Mouse (Mus musculus) retina, embryonic 14.5 days (tissue): Measurements from ENCODE around the gene Plb1.

ENCODE experiments used
- DNase-seq: peaks from one replicate; pipeline ENCODE4 v3.0.0-alpha.2; 2015; ENCODE audit warnings: low spot score

Gene Plb1

GRCm38 (mm10) chr5:32332591-32332990 is 100.1 kb downstream of the Plb1 start:
- no peak for DNase-seq

- peak; percentile 59 for DNase-seq
These were observed 102.7 kb downstream of the Plb1 start for GRCm38 (mm10) chr5:32335172-32335571.

DNA sequence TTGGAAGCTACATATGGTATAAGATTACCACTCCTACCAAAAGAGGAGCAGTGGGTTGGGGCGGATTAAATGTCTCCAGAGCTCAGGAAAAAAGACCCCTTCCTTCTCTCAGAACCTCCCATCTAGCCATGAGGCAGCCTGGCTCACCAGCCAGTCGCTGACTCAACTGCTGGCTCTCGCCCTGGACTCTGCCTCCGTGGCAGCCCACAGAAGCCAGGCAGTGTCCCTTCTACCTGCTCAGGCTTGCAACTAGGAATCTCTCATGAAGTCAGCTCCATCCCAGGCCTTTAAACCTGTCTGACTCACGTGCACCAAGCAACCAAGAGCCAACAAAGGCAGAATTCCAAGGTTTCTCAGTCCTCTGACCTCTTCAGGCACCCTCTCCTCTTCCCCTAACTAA is 103.6 kb downstream of the Plb1 start:
- DNase-seq, result no peak

DNA sequence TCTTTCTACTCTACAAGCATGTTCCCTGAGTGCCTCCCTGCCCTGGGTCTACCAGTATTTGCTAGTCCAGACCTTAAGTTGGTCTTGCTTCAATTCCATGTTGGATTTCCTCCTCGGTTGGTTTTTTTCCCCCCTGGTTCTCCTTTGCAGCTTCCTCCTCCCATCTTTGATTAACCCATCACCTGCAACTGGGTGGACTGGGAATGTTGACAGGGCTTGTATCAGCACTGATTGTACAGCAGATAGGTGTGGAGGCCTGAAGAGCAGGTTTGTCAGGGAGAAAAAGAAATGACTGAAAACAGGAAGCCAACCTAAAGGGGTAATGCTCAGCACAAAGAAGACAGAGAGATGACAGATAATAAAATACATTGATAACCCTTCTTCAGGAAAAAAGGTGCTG is 104.8 kb downstream of the Plb1 start:
- DNase-seq, result no peak

GRCm38 (mm10) chr5:32338339-32338738 is 105.8 kb downstream of the Plb1 start:
- DNase-seq, result no peak

DNA sequence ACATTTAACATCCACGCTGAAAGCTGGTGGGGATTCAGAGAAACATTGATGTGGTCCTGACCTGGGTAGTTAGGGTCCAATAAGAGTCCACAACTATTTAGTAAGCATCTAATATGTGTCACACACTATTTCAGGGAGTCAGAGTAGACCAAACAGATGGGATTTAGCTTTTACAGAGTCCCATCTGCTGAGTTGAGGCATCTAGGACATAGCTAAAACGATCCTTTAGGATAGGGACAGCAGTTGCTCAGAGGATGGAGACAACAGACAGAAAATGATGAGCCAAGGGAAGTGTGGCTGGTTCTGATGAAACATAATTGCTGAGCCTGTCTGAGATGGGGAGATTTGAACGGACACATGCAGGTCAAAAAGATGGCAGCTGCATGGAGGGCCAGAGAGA is 106.3 kb downstream of the Plb1 start:
- DNase-seq, result no peak

GRCm38 (mm10) chr5:32340246-32340645 is 107.7 kb downstream of the Plb1 start:
- no peak for DNase-seq

DNA sequence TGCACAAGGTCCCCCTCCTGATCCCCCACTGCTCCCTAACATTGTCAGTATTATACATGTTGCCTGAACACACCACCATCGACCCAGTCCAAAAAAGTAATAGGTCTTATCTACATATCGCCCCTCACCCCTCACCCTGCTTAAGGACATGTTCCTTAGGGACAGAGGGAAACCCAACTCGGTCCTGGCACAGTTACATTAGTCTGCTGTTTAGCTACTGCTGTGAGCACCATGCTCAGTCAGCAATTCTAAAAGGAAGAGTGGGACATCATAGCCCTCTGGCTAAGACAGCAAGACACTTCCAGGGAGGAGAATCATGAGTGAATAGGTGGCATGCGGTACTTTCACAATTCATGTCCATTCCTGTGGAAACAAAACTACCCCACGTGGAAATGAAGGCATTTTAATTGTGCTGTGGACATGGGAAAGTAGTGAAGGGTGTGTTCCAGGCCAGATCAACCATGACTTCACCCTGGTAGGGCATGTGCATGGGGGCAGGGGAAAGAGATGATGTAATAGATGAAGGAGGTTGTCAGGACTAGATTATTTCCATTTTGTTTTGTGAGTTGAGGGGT is 110.3 kb downstream of the Plb1 start:
- no peak for DNase-seq

- DNase-seq, result no peak
These were observed 113.8 kb downstream of the Plb1 start for GRCm38 (mm10) chr5:32346025-32346912.

DNA sequence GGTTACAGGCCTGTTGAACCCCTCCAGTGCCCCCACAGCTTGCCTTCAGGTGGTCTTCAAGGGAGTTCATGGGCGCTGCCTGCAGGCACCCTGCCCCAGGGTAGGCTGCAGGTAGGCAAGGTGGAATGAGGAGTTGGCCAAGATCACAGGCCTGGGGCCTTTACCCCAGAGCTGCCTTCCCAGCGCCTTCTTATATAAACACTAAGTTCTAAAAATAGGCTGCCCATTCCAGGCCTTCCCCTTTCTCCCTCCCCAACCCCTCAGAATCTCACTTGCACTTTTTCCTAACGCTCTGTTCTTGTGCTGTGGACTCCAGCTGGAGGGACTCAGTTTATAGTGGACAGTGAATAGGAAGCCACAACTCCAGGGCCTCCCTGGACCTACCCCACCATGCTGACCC is 117.2 kb downstream of the Plb1 start:
- DNase-seq, result no peak

GRCm38 (mm10) chr5:32350551-32351256 is 118.2 kb downstream of the Plb1 start:
- no peak for DNase-seq

GRCm38 (mm10) chr5:32351721-32352465 is 119.4 kb downstream of the Plb1 start:
- DNase-seq, result no peak

DNA sequence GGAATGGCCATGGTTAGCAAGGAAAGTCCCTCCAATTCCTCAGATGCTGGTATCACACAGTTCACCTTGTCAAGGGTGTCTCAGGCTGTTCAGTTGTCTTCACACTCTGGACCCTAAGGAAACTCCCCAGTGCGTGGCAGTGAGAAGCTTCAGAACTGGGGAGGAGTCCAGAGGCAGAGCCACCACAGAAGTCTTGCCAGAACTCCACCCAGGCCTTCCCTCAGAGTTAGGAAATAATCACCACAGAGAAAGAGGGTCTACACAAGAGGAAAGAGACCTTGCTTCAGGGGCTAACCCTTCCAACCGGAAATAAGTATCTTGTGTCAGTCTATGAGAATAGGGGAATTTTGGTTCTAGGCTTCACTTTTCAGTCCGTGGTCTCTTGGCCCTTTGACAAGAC is 120.3 kb downstream of the Plb1 start:
- no peak for DNase-seq

- DNase-seq, result no peak
These were observed 120.8 kb downstream of the Plb1 start for GRCm38 (mm10) chr5:32353280-32353679.

DNA sequence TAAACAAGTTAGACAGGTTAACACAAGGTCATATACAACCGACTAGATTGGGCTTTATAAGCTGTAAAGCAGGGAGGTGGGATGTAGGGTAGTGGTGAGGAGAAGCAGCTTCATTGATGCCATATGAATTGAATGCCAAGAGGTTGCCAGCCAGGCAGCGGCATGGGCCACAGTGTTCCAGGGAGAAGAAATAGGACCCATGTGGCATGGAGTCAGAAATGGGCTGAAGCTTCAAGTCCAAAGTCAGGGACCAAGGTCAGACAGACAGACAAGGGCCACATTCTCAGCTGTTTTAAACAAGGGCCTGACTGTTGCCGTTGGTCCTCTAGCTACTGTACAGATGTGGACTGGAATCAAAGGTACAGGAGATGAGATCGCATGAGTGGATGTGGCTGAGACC is 128.0 kb downstream of the Plb1 start:
- no peak for DNase-seq

DNA sequence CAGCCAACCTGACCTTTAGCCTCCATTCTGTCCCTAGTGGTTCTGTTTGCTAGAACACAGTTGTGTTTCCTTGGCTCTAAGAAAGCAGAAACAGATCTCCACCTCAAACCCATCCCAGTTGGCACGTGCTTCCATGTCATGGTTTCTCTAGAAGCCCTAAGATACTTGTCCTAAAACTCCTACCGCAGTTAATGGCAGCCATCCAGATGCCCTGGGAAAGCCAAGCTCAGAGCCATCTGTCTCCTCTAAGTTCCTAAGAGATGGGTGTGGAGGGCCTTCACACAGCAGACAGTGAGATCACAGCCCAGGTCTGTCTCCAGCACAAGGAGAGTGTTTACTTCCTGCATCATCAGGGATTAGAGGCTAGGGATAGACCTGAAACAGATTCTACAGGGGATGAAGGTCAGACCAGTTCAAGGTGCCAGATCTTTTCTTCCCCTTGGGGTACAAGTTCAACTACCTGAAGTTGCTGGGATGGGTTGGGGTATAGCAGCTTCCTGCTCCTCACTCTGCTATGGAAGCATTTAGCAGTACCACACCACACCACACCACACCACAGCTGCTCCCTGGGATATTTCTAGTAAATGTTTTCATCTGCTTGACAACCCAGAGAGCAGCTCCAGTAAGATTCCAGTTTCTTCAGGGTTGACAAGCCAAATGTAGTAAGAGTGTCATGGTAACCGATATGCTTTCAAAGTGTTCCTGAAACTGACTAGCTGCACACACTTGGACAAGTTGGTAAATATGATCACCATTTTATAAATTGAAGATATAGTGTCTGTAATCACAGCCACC is 129.1 kb downstream of the Plb1 start:
- DNase-seq, result no peak

- no peak for DNase-seq
These were observed 136.9 kb downstream of the Plb1 start for GRCm38 (mm10) chr5:32369391-32369790.

- no peak for DNase-seq
These were observed 138.7 kb downstream of the Plb1 start for GRCm38 (mm10) chr5:32371239-32371638.

DNA sequence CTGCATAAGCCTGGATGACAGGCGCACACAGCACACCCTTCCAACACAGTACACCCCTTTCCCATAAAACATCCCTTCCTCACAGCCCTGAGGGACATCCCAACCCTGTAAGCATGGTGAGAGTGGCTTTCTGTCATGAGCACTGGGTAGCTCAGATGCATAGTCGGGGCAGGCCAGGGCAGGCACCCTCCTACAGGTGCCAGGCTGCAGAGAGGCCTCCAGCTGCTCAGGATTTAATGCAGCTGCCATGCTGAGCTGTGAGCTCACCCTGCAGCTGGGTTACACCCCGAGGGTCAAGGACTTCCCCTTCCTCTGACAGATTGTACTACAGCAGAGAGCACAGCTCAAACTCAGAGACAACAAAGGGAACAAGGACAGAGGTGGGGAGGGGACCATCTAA is 146.0 kb downstream of the Plb1 start:
- DNase-seq, result no peak

DNA sequence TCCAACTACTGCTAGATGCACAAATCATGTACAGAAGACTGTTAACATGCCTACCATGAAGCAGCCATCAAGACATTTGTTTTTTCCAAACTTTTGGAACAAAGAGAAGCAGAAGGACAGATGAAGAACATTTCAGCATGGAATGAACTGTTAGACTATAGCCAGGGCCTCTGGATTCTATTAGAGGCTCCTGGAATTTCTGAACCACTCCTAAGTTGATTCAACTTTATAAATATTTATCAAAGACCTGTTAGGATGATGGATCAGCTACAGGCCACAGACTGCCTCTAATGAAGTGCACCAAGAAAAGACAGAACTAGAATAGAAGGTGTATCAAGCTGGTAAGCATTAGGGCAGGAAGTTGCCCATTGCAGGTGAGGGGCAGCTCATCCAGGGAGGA is 156.1 kb downstream of the Plb1 start:
- DNase-seq, result no peak

- no peak for DNase-seq
These were observed 157.8 kb downstream of the Plb1 start for GRCm38 (mm10) chr5:32390295-32390694.

DNA sequence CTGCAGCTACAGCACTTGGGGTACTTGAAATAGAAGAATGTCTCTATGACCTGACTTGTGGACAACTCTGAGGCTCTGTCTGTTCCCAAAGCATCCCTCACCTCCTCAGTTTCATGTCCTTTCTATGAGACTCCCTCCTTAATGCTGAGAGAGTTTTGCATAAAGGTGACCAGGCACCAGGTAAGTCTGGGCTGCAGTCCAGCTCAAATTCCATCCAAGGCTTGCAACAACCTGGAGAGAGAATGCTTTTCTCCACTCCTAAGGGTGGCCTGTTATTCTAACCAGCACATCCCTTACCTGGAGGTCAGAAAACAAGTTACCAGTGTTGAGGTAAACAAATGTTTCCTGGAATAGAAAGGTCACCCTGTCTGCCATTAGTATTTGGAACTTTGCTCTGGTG is 159.8 kb downstream of the Plb1 start:
- DNase-seq, result no peak
